Mouse (Mus musculus): ENCODE measurements at regions not wholly inside any gene's neighbourhood (a gene's known extent, or its start where the extent isn't known, plus 50 kb on each side); places are given as distances from the start of the nearest gene placed in this dataset.

GRCm38 (mm10) chr9:34143131-34143795 is 342.4 kb upstream of the Kirrel3 start:
- ChIA-PET POLR2A (no interaction called here), CTCF (no interaction called here)

DNA sequence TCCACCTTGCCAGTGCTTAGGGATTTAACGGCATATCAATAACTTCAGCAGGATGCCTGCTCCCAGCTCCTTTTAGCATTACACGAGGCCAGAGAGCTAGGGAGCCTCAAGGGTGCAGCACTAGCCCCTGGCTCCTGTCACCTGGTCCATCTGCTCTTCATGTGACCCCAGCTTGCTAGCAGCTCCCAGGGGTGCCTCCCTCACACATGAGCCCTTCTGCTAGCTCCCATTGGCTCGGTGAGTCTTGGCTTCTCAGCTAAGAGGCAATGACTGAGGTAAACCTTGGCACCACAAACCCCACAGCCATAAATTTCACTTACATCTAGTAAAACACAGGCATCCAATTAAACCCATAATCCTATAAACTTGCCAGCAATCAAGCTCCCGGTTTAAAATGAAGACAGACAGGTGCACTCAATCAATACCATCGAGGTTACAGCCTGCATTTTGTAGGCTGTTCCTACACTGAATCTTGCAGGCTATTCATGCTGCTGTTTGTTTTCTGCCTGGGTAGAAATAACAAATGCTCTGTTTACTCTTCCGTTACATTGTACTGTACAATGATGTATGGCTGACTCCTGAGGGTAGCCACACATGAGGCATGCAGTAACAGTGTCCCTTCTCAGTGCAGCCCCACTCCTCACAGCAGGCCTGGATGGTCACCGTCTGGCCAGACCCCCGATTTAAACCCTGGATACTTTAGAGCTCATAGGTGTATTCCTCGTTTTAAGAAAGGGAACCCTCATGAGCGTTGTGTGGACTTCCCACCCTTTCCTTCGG is 330.3 kb upstream of the Kirrel3 start:
- CTCF ChIA-PET = interaction anchor here in 1 of 4 experiments (0.6 kb wide), 1 partner anchor 15 kb away, joined by 4 read pairs; no protein-coding TSS in a partner anchor
- POLR2A ChIA-PET = no interaction called here

- ChIA-PET POLR2A (no interaction called here), CTCF (interaction anchor here in 1 of 4 experiments (0.6 kb wide), 1 partner anchor 251 kb away, joined by 5 read pairs; no protein-coding TSS in a partner anchor)
These were observed 329.1 kb upstream of the Kirrel3 start for GRCm38 (mm10) chr9:34156581-34156980.

GRCm38 (mm10) chr9:34161119-34161518 is 324.6 kb upstream of the Kirrel3 start:
- ChIA-PET POLR2A (no interaction called here), CTCF (interaction anchor here in 1 of 4 experiments (0.7 kb wide), 1 partner anchor 391 kb away, joined by 3 read pairs; no protein-coding TSS in a partner anchor)

- POLR2A ChIA-PET = no interaction called here
- CTCF ChIA-PET = no interaction called here
These were observed 299.4 kb upstream of the Kirrel3 start for GRCm38 (mm10) chr9:34186314-34186713.

- POLR2A ChIA-PET = no interaction called here
These were observed 293.2 kb upstream of the Kirrel3 start for GRCm38 (mm10) chr9:34192542-34192941.

GRCm38 (mm10) chr9:34202122-34202941 is 283.4 kb upstream of the Kirrel3 start:
- CTCF ChIA-PET = no interaction called here
- POLR2A ChIA-PET = interaction anchor here in 1 of 4 experiments (1.2 kb wide), 1 partner anchor 11 kb away, joined by 4 read pairs; no protein-coding TSS in a partner anchor

More at GRCm38 (mm10) chr9:34192542-34192941, 293.2 kb upstream of the Kirrel3 start:
- CTCF ChIA-PET = no interaction called here

DNA sequence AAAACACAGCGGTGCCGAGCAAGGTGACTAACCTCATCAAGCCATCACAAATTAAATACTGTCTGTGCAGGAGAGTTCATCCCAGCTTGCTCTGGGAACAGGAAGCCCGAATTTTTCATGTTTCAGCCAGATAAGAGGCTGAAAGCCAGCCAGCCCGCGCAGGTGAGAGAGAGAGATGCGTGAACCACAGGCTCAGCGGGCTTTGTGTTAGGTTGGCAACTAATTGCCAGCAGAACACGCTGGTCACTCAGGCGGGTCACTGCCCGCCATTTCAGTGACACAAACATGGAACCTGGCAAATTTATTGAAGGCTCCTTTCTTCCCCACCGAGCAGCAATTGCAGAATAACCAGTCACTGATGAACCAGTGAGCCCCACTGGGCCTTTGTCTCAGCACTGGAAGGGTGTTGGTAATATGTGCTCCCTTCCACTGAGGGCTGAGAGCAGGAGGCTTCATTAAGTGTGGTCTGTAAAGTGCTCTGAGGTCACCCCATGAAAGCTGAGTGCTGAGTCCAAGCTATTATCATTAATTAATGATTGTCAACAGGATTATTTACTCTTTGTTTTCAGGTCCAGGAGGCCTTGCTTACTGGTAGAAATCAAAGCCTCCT is 282.6 kb upstream of the Kirrel3 start:
- POLR2A ChIA-PET = interaction anchor here in 1 of 4 experiments (1.2 kb wide), 1 partner anchor 10 kb away, joined by 4 read pairs; no protein-coding TSS in a partner anchor
- CTCF ChIA-PET = no interaction called here

DNA sequence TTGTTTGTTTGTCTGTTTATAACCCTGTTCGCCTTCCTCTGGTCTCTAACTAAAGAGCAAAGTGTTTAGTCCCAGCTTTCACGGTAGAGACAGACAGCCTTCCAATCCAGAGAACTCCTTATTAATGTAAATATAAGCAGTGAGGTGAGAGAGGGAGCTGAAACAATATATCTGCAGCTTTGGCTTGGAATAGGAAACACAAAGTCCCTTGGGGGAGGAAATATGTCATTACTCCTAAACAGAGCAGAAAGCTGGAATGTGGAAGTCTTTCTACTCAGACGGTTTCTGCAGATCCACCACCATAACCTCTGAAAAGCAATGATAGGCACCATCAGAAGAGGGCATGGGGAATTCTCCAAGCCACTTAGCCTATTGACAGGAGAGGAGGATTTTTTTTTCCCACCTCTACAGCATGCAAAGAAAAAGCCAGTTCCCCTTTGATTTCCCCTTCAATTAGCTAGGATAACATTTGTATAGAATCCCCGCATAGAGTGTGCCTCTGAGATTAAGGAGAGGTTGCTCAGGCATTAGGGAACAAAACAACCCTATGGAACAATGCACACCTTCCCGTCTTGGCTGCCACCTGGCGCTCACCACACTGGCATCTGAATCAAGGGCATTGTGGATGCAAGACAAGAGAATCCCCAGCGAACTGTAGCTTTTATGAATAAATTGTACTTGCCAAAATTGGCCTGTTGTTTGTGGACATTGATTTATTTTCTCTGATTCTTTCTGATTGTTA is 281.9 kb upstream of the Kirrel3 start:
- ChIA-PET CTCF (interaction anchor here in 1 of 4 experiments (0.7 kb wide), 1 partner anchor 10 kb away, joined by 4 read pairs; no protein-coding TSS in a partner anchor), POLR2A (no interaction called here)

- POLR2A ChIA-PET = no interaction called here
- CTCF ChIA-PET = interaction anchor here in 1 of 4 experiments (0.7 kb wide), 1 partner anchor 11 kb away, joined by 4 read pairs; no protein-coding TSS in a partner anchor
These were observed 281.2 kb upstream of the Kirrel3 start for GRCm38 (mm10) chr9:34204479-34204878.

DNA sequence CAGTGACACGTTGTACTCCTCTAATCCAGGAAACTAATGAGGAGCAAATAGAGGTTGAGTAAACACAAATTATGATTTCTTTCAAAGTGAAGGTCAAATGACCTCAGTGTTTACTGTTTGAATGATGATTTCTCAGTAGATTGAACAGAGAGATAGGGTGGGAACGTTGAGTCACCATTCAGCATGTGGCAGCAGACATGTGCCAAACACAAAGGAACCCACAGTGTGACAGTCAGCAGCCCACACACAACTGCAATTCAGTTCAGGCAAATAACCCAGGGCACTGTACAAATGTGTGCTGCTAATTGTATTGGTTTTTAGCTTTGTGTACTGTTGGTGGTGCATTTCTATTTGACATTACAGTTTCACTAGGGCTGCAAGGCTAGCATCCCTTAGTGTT is 254.1 kb upstream of the Kirrel3 start:
- POLR2A ChIA-PET = no interaction called here
- CTCF ChIA-PET = no interaction called here

- POLR2A ChIA-PET = no interaction called here
- CTCF ChIA-PET = no interaction called here
These were observed 251.0 kb upstream of the Kirrel3 start for GRCm38 (mm10) chr9:34234734-34235133.

DNA sequence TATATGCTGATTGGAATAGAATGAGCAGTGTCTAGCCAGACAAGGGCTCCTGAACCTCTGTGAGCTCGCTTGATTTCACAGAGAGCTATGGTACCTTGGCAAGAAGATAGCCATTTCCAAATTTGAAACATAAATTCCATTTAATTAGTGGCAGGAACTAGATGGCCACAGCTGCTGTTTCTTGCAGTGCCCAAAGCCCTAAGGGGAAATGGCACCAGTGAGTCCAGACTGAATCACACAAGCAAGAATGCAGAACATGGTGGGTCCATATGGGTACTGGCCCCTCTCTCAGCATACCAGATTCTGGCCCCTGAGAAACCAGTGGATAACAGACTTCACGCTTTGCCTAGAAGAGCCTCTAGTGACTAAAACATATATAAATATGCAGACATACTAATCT is 246.2 kb upstream of the Kirrel3 start:
- POLR2A ChIA-PET = no interaction called here
- CTCF ChIA-PET = no interaction called here

GRCm38 (mm10) chr9:34243674-34244073 is 242.0 kb upstream of the Kirrel3 start:
- CTCF ChIA-PET = no interaction called here
- POLR2A ChIA-PET = no interaction called here

DNA sequence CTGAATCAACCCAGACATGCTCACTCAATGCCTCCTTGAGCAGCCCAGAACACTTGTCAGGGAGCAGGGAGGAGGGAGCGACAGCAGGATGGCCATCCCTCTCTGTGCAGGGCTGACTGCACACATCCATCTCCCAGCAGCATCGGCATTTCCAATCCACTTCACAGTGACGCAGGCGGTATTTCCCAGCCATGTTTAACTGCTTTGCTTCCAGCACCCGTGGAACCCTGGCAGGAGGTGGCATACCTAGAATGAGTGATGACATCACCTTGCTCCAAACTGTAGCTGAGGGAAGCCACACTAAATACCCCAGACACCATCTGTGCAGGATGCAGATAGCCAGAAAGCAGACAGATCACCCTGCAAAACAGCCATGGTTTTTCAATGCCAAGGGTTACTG is 241.1 kb upstream of the Kirrel3 start:
- CTCF ChIA-PET = no interaction called here
- POLR2A ChIA-PET = interaction anchor here in 1 of 4 experiments (0.7 kb wide), 1 partner anchor 606 kb away, joined by 3 read pairs; no protein-coding TSS in a partner anchor

DNA sequence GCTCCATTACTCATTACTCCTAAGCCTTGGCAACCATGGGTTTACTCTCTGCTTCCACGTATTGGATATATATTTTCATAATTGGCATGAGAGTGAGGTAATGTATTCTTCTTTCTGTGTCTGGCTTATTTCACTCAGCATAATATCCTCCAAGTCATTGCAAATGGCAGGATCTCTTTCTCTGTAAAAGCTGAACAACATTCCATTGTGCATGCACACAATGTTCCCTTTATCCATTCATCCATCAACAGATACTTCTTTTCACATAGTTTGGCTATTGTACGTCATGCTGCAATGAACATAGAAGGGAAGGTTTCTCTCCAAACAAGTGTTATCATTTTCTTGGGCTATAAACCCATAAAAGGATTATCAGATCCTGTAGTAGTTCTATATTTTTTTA is 232.9 kb upstream of the Kirrel3 start:
- ChIA-PET CTCF (no interaction called here), POLR2A (no interaction called here)

- CTCF ChIA-PET = no interaction called here
- POLR2A ChIA-PET = no interaction called here
These were observed 227.2 kb upstream of the Kirrel3 start for GRCm38 (mm10) chr9:34258492-34258891.

DNA sequence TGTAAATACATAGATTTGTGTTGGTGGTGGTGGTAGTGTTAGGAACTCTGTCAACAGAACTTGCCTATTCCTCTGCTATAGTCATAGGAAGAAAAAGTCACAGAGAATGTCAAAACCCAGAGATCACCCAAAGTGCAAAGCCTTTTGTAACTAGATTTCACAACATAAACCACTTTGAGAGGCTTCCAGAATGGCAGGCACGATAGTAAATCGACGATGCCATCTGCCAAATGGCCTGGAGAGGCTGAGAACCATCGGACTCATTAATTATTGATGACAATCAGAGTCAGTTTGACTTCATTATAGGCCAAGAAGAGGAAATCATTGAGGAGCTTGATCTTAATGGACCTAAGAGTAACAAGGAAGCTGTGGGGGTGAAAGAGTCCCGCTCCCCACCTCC is 207.6 kb upstream of the Kirrel3 start:
- POLR2A ChIA-PET = no interaction called here
- CTCF ChIA-PET = no interaction called here

- CTCF ChIA-PET = no interaction called here
- POLR2A ChIA-PET = interaction anchor here in 1 of 4 experiments (0.6 kb wide), 1 partner anchor 149 kb away, joined by 9 read pairs; no protein-coding TSS in a partner anchor
These were observed 206.3 kb upstream of the Kirrel3 start for GRCm38 (mm10) chr9:34279386-34279785.
